Mouse (Mus musculus) C2C12 (cell line): Measurements from ENCODE around the gene Lef1. TPM values are rescaled to one million over a fixed set of nuclear protein-coding genes. Genes with fewer than 3 reads are reported as not detected.

Experiments
- H3K27me3 ChIP-seq: one replicate; pipeline ENCODE4 v1.6.1; 2011; ENCODE audit not compliant: control insufficient read depth, insufficient read depth, insufficient read length
- H3K36me3 ChIP-seq: one replicate; pipeline ENCODE4 v1.6.1; 2011; ENCODE audit not compliant: control insufficient read depth, insufficient read depth
- H3K4me3 ChIP-seq: one replicate; pipeline ENCODE4 v1.5.1; 2011; ENCODE audit warnings: mild to moderate bottlenecking, control low read depth; ENCODE audit not compliant: poor library complexity, insufficient read depth, severe bottlenecking
- H3K79me2 ChIP-seq: one replicate; pipeline ENCODE4 v1.6.1; 2011; ENCODE audit not compliant: control insufficient read depth, insufficient read depth
- H3K79me3 ChIP-seq: one replicate; pipeline ENCODE4 v1.6.1; 2011; ENCODE audit warnings: low read depth, control low read depth
- H3ac ChIP-seq: one replicate; pipeline ENCODE3; 2011; ENCODE audit warnings: low read depth; ENCODE audit not compliant: control insufficient read depth, insufficient read length
- CEBPB ChIP-seq: IDR thresholded peaks from one replicate; pipeline ENCODE4 v1.6.1; 2011; ENCODE audit warnings: low read depth, mild to moderate bottlenecking, control low read depth, moderate library complexity
- CTCF ChIP-seq: IDR thresholded peaks from one replicate; pipeline ENCODE4 v1.5.1; 2011; ENCODE audit not compliant: control insufficient read depth, insufficient read depth, insufficient read length
- FOSL1 ChIP-seq: IDR thresholded peaks from one replicate; pipeline ENCODE4 v1.8.0; 2011; ENCODE audit warnings: mild to moderate bottlenecking, low read length; ENCODE audit not compliant: poor library complexity, insufficient read depth, severe bottlenecking
- MAX ChIP-seq: IDR thresholded peaks from one replicate; pipeline ENCODE4 v1.6.1; 2011; ENCODE audit warnings: mild to moderate bottlenecking, control low read depth
- MYOD1 ChIP-seq: IDR thresholded peaks from one replicate; pipeline ENCODE4 v1.6.1; 2011; ENCODE audit warnings: low read depth; ENCODE audit not compliant: control insufficient read depth, insufficient read length
- MYOG ChIP-seq: IDR thresholded peaks from one replicate; pipeline ENCODE4 v1.6.1; 2011; ENCODE audit not compliant: control insufficient read depth, insufficient read length; ENCODE audit errors: extremely low read depth
- USF1 ChIP-seq: IDR thresholded peaks from one replicate; pipeline ENCODE4 v1.6.1; 2011; ENCODE audit warnings: low read depth, mild to moderate bottlenecking, control low read depth, moderate library complexity
- polyA plus RNA-seq: library from polyadenylated mRNA; unstranded; fragments of >200 nt; fragmentation: generic; extraction: Trizol; gene quantifications from one replicate; pipeline ENCODE4 v1.2.1, GENCODE M21; 2012; ENCODE audit warnings: missing spikeins

Gene Lef1
- polyA plus RNA-seq, 1 experiment = 4.6 TPM

DNA sequence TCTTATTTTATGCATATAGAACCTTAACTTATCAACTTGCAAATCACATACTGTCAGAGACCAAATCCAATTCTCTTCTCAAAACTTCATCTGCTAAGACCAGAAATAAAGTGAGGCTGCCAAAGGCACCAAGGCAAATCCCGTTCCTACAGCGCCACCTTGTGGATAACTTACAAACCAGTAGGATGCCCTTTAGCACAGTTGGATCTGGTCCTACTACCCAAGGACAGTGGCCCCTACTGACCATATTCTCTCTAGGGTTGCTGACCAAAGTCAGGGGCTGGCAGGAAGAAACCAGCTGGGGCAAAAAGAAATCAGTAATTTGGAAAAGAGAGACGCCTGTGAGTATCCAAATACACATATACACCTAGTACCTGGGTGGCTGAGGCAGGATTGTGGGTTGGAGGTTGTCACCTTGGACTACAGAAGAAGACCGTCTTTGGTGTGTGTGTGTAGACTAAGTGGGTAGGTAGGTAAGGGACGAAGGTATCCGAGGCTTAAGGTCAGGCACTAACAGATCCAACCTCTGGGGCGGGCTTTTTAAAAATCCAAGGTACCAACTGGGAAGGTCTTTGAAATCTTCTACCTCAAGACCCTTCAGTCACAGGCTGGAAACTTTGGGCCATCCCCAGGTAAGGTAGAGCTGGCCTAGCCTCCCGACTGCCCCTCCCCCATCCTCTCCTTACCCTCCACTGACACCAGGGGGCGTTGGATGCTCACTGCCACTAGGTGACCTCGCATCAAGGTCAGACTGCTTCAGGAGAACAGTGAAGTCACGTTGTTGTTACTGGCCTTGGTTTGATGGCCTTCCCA lies 135.7 kb downstream of the Lef1 start:
- TF ChIP-seq CEBPB (no peak), CTCF (peak; percentile 79)
- Histone ChIP-seq H3K36me3 (no peaks in the 10 kb centered on the region), H3K79me3 (no peaks in the 10 kb centered on the region), H3ac (no peak overlapping the region), H3K27me3 (no peaks in the 10 kb centered on the region), H3K79me2 (no peaks in the 10 kb centered on the region), H3K4me3 (no peak overlapping the region)

DNA sequence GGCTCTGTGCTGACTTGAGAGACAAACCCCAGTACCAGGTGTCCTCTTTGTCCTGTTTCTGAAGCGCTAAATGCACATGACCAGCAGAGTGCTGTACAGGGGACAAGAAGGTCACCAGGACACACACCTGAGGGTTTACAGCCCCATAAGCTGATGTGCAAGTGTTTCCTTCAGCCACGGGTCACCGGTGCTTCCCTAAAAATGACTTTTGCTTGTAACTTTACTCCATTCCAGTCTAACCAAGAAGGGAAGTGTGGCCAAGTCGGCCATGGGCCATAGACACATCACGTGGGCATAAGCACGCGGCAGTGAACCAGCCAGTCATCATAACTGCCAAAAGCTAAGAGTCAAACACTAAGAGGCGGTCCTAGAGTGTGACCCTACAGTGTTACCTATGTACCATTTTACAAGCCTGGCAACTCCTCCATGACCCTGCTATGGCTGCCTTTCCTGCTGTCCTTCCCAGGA lies 136.3 kb downstream of the Lef1 start:
- Histone ChIP-seq H3K36me3 (no peaks in the 10 kb centered on the region), H3K79me3 (no peaks in the 10 kb centered on the region), H3K79me2 (no peaks in the 10 kb centered on the region), H3K27me3 (no peaks in the 10 kb centered on the region), H3ac (no peak overlapping the region), H3K4me3 (no peak overlapping the region)
- TF ChIP-seq MAX = no peak
- no peak for TF ChIP-seq FOSL1
- no peak for TF ChIP-seq MYOD1
- TF ChIP-seq MYOG = no peak
- TF ChIP-seq USF1 = no peak
- no peak for TF ChIP-seq CTCF
- no peak for TF ChIP-seq CEBPB

DNA sequence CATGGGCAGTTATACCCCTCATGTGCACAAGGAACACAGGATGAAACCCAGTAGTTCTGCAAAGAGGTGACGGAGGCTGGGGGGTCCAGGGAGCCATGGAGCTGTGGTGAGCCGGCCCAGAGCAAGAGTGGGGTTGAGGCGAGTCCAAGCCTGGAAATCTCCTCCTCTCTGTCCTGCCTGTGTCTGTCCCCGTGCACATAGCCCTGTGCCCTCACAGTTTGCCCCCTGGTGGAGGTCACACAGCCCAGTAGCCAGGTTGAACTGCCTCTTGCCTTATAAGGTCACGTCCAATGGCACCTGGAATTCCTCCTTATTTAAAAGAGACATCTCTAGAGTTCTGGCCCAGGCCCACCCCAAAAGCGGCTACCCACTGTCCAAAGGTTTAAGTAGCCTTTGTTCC lies 137.2 kb downstream of the Lef1 start:
- H3K36me3 ChIP-seq = no peaks in the 10 kb centered on the region
- H3K79me3 ChIP-seq = no peaks in the 10 kb centered on the region
- TF ChIP-seq CEBPB = no peak
- no peak for TF ChIP-seq MAX
- TF ChIP-seq FOSL1 = no peak
- no peak for TF ChIP-seq MYOG
- no peak for TF ChIP-seq CTCF
- TF ChIP-seq MYOD1 = no peak
- TF ChIP-seq USF1 = no peak
- no peaks in the 10 kb centered on the region for H3K27me3 ChIP-seq
- H3K79me2 ChIP-seq = no peaks in the 10 kb centered on the region
- no peak overlapping the region for H3K4me3 ChIP-seq
- H3ac ChIP-seq = no peak overlapping the region

DNA sequence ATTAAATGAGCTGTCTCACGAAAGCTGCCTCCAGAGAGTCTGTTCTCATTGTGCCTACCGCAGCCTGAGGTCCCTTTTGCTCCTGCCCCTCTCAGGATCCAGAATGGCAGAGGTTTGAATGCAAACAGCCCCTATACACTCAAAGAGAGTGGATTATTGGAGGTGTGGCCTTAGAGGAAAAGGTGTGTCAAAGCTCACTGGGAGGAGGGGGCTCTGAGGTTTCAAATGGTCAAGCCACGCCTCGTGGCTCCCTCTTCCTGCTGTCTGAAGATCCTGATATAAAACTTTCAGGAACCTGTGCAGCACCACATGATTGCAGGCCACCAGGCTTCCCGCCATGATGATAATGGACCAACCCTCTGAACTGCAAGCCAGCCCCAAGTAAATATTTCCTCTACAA lies 137.6 kb downstream of the Lef1 start:
- Histone ChIP-seq H3K36me3 (no peaks in the 10 kb centered on the region), H3K27me3 (no peaks in the 10 kb centered on the region), H3ac (no peak overlapping the region), H3K79me3 (no peaks in the 10 kb centered on the region), H3K79me2 (no peaks in the 10 kb centered on the region), H3K4me3 (no peak overlapping the region)
- no peak for TF ChIP-seq MAX
- no peak for TF ChIP-seq USF1
- no peak for TF ChIP-seq CEBPB
- no peak for TF ChIP-seq FOSL1
- TF ChIP-seq MYOD1 = no peak
- no peak for TF ChIP-seq CTCF
- no peak for TF ChIP-seq MYOG

DNA sequence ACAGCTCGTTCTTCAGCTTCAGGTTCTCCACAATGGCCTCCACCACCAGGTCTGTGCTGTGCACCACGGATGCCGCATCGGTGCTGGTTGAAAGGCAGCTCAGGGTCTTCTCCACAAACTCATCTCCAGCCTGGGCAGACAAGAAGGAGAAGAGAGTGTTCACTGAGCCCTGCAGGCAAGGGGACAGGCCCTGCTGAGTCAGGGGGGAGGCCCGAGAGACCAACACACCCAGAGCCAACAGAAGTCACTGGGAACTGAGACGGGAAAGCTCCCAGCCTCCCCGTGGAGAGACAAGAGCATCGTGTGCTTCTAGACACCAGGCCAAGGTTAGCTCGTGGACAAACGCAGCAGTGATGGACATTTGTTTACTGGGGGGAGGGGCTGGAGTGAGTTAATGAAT lies 138.2 kb downstream of the Lef1 start:
- H3K4me3 ChIP-seq = no peak overlapping the region
- H3K36me3 ChIP-seq = no peaks in the 10 kb centered on the region
- H3K79me3 ChIP-seq = no peaks in the 10 kb centered on the region
- H3K79me2 ChIP-seq = no peaks in the 10 kb centered on the region
- TF ChIP-seq MAX = no peak
- TF ChIP-seq CTCF = no peak
- no peak for TF ChIP-seq FOSL1
- no peak for TF ChIP-seq MYOD1
- no peak for TF ChIP-seq CEBPB
- no peak for TF ChIP-seq USF1
- no peak for TF ChIP-seq MYOG
- no peaks in the 10 kb centered on the region for H3K27me3 ChIP-seq
- H3ac ChIP-seq = no peak overlapping the region

DNA sequence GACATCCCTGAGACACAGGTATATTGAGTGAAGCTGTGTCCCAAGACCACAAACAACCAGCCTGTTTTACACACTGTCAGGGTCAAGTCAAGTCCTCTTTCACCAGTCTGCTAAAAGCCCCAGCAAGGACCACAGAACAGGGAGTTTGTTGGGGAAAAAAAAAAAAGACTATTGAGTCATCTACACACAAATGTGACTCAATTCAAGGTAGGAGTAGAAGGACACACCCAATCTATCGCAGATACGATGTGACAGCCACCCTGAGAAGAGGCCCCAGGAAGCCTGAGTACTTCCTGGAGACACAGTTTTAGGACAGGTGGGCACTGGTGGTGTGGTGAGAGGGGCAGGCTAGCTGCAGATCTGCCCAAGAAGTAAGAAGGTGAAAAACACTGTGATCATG lies 140.0 kb downstream of the Lef1 start:
- H3K4me3 ChIP-seq = no peak overlapping the region
- H3K79me3 ChIP-seq = no peaks in the 10 kb centered on the region
- no peaks in the 10 kb centered on the region for H3K79me2 ChIP-seq
- no peak for TF ChIP-seq MYOG
- TF ChIP-seq FOSL1 = no peak
- TF ChIP-seq MYOD1 = no peak
- no peak for TF ChIP-seq CTCF
- no peak for TF ChIP-seq MAX
- no peak for TF ChIP-seq CEBPB
- no peak for TF ChIP-seq USF1
- H3K27me3 ChIP-seq = no peaks in the 10 kb centered on the region
- no peak overlapping the region for H3ac ChIP-seq
- no peaks in the 10 kb centered on the region for H3K36me3 ChIP-seq
